Mouse (Mus musculus): ENCODE data around the gene Gm3336. TPM values are rescaled to one million over a fixed set of nuclear protein-coding genes. Genes with fewer than 3 reads are reported as not detected.

The Gm3336 gene
- total RNA-seq, 2 experiments from 2014 or later, result not detected

DNA sequence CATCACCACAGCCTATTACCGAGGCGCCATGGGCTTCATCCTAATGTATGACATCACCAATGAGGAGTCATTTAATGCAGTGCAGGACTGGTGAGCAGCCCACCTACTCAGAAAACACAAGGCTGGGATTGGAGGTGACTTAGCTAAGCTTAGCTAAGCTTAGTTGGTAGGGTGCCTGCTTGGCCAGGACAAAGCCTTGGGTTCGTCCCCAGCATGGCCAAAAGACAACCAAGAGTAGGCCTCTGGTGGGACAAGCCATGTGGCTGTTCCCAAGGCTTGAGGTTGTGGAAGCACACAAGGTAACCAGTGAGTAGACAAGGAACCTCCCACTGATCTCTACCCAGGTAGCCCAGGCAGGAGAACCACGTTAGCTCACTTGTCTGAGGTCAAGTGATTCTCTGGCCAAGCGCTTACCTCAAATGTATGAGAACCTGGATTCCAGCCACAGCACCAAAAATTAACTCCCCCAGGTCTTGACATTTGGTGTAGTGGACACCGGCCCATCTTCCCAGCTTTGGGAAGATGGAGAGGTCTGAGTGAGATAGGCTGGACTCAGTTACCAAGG, 38.2 kb downstream of the Gm3336 start:
- intact Hi-C loops (cut with DNase I), result loop anchor here (5.0 to 10.0 kb wide), 2 partner anchors 52 to 144 kb away; partner anchors contain the start of gene Iqcn
- peak in 1 of 2 experiments; percentile 2 for DNase-seq (ENCODE audit: low spot score in 2 of 2)

DNA sequence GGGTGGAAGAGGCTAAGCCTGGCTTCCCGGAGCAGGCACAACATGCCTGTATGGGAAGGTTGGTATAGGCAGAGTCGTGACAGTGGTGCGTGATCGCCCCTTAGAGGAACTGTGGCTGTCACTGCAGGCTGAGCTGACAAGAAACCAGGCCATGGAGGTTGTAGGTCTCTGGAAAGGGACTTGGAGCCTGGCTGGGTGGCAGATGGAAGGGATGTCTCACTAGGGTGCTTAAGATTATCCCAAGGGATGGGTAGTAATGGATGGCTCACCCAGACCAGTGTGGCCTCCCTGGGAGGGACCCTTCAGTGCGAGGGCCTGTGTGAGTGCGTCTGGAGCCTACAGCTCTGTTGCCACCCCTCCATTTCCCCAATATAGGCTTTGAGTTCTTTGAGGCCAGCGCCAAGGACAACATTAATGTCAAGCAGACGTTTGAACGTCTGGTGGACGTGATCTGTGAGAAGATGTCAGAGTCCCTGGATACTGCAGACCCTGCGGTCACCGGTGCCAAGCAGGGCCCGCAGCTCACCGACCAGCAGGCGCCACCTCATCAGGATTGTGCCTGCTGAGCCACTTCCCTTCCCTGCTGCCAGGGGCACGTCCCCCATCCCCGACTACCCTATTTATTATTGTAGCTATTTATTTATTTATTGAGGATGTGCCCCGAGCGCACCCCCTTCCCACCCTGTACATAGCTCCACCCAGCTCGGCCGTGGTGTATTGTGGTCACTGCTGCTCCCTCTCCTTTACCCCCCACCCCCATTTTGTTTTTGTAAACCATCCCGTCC, 39.4 kb downstream of the Gm3336 start:
- intact Hi-C loops (cut with DNase I), result loop anchor here (5.0 to 10.0 kb wide), 2 partner anchors 53 to 145 kb away; partner anchors contain the start of gene Iqcn

DNA sequence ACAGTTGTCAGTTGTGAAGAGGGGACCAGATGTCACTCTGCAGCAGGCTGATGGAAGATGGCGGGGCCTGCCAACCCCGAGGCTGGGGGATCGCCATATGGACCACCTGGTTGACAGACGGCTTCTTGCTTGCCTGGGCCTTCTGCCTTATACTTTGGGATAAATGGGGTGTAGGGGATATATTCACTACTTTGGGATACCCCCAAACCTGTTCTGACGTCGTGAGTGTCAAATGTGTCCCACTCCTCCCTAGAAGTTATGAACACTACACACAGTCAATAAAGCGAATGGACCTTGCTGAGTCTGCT, 39.9 kb downstream of the Gm3336 start:
- DNase-seq (ENCODE audit: low spot score in 2 of 2), result peak in 1 of 2 experiments; percentile 10

More for the DNA sequence above, 39.4 kb downstream of the Gm3336 start:
- peak in 1 of 2 experiments; percentile 44 for DNase-seq (ENCODE audit: low spot score in 2 of 2)

DNA sequence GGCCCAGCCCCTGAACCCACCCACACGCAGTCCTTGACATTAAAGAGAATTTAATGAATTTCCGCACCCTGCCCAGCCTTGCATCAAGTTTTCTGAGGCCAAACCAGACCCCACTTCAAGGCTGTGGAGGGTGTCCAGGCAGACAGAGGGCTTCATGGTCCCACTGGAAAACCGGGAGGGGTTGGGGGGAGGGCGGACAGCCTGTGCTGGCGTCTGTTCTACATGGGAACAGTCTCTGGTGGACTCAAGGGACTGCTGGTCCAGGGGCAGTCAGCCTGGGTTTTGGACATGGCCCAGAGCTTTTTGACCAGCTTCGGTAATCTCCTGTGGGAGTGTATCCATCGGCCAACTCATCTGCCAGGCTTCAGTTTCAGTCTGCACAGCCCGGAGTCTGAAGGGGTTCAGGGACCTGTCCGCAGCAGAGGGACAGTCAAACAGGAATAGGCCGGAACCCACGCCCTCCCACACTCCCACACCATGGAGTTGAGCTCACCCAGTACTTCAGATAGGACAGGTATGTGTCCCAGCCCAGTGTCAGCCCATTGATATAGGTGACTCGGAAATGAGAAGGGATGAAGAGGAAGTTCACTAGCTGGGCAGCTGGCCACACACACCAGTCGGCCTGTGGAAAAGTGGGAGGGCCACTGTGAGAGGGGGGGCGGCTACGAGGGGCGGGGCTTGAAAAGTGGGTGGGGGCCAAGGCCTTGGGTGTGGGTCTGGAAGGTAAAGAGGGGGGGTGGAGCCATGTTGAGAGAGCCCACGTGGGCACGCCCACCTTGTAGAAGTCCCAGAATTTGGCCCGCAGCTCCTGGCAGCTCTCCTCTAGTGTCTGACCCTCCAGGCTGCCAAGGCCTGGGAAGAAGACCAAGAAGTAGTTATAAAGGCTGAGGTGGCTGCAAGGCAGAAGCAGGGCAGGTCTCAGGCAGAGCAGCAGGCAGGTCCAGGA, 40.5 kb downstream of the Gm3336 start:
- intact Hi-C loops (cut with DNase I), result loop anchor here (5.0 to 10.0 kb wide), 2 partner anchors 54 to 147 kb away; partner anchors contain the start of gene Iqcn
- DNase-seq (ENCODE audit: low spot score in 2 of 2), result peak in 1 of 2 experiments; percentile 26

More for the DNA sequence above, 39.9 kb downstream of the Gm3336 start:
- intact Hi-C loops (cut with DNase I), result loop anchor here (5.0 to 10.0 kb wide), 2 partner anchors 53 to 146 kb away; partner anchors contain the start of gene Iqcn

DNA sequence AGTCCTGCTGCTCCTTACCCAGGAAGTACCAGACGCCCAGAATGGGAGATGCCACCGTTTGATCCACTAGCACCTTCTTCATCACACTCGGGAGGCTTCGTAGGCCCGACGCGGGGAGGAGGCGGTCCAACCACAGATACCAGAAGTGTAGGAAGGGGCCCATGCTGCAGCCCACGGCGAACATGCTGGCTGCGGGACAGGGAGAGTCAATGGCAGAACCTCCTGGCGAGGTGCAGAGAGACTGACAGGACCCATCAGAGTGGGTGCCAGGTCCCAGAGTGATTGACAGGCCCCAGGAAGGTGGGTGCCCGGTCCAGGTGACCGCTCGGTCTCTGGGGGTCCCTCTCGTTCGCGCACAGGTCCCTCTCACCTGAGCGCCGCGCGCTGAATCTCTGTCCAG, 42.0 kb downstream of the Gm3336 start:
- intact Hi-C loops (cut with DNase I), result loop anchor here (5.0 kb wide), 1 partner anchor 37 kb away; no protein-coding TSS in a partner anchor
- DNase-seq (ENCODE audit: low spot score in 2 of 2), result no peak

DNA sequence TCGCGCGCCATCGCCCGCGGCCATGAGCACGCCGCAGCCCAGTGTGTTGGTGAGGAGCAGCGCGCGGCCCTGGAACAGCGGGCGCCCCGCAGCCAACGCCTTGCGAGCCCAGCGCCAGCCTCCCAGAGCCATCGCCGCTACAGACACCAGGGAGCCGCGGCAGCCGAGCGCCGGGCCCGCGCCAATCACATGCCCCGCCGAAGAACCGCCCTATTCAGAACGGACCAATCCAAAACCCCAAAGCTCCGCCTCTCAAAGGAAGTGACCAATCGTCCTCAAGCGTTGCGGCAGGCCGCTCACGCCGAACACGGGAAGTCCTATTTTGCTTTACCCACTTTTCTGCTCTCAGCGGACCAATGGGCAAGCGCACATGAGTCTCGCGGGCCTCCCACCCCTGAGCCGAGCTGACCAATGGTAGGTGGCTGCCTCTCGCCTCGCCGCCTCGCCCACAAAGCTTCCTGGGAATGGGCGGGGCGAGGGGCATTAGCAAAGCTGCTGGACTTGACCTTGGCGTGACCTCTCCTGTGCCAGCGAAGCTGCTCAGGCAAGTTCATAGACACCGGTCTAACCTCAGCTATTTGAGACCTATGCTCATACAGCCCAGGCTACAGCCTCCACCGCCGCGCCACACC, 42.5 kb downstream of the Gm3336 start, which contains the start of gene Mpv17l2:
Gene Mpv17l2 (minus strand): TSS at position 172 of the 632 bp plus-strand sequence.
- intact Hi-C loops (cut with DNase I), result loop anchor here (5.0 kb wide), 1 partner anchor 36 kb away; no protein-coding TSS in a partner anchor
- peak; percentile 97 for DNase-seq (ENCODE audit: low spot score in 2 of 2)

DNA sequence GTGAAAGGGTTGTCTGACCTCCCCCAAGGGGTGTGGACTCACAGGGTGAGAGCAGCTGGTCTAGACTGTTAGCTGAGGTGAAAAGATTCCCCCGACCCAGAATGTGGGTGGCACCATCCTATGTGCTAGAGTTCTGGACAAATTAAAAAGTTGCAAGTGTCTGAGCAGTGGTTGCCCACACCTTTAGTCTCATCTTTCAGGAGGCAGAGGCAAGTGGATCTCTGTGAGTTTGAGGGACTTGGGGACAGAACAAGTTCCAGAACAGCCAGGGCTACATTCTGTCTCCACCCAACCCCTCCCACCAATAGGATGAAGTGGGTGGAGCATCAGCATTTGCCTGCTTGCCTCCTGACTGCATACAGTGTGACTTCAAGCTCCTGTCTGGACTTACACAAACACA, 43.8 kb downstream of the Gm3336 start:
- DNase-seq (ENCODE audit: low spot score in 2 of 2), result no peak
- intact Hi-C loops (cut with DNase I), result loop anchor here (5.0 kb wide), 1 partner anchor 35 kb away; no protein-coding TSS in a partner anchor

DNA sequence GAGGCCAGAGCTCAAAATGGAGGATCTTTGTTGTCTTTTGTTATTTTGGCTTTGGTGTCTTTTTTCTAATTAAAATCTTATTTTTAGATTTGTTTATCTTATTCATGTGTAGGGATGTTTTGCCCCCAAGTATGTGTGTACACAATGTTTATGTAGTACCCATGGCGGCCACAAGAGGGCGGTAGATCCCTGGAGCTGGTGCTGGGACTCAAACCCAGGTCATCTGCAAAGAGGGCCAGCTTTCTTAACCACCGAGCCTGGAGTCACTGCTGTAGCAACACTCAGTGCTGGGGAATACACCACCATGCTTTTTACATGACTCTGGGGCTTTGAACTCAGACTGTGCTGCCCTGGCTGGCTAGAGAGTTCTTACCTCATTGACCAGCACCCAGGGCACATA, 45.0 kb downstream of the Gm3336 start:
- no peak for DNase-seq (ENCODE audit: low spot score in 2 of 2)
- intact Hi-C loops (cut with DNase I), result loop anchor here (5.0 kb wide), 1 partner anchor 34 kb away; no protein-coding TSS in a partner anchor

DNA sequence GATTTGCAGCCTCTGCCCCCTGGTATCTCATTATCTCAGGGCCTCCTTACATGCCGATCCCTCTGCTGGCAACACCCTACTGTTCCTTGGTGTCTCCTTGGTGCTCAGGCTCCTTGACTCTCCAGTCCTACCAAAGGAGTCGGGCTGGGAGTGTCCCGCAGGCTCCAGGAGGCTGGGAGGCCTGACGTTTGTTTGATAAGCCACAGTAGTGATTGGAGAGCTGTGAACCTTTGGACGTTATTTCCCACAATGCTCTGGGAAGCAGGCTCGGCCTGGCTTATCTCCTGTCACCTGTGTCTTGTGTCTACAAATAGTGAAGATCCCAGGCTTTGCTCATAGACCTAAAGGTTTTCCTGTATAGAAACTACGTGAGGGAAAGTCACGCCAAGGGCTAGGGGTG, 45.7 kb downstream of the Gm3336 start:
- intact Hi-C loops (cut with DNase I), result loop anchor here (5.0 kb wide), 1 partner anchor 33 kb away; no protein-coding TSS in a partner anchor
- no peak for DNase-seq (ENCODE audit: low spot score in 2 of 2)

DNA sequence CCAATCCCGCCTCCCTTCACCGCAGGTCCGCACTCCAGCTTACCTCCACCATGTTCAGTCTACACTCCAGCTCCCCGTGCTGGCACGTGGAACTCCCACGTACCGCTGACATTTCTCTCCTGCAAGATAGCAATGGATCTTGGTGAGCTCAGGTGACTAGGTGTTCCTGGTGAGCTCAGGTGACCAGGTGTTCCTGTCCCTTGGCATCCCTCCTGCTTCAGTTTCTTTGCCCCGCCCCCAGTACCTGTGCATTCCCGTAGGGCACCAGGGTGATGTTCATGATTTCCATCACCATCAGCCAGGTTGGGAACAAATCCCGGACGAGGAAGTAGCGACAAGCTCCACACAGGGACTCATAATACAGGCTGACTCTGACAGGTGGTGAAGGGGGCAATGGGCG, 46.3 kb downstream of the Gm3336 start:
- intact Hi-C loops (cut with DNase I), result loop anchor here (5.0 kb wide), 2 partner anchors 33 to 78 kb away; no protein-coding TSS in a partner anchor
- DNase-seq (ENCODE audit: low spot score in 2 of 2), result no peak

DNA sequence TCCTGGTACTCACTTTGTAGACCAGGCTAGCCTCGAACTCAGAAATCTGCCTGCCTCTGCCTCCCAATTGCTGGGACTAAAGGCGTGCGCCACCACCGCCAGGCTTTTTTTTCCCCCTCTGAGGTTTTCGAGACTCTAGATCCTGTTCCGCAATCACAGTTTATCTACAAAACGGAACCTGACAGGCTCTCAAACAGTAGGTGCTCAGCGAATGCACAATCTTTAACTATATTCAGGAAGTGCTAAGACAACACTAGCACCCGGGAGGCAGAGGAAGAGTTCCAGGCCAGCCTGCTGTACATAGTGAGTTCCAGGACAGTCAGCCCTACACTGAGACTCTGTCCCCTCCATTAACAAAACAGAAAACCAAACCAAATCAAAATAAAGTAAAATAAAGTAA, 47.0 kb downstream of the Gm3336 start:
- intact Hi-C loops (cut with DNase I), result loop anchor here (5.0 kb wide), 1 partner anchor 77 kb away; no protein-coding TSS in a partner anchor
- no peak for DNase-seq (ENCODE audit: low spot score in 2 of 2)

DNA sequence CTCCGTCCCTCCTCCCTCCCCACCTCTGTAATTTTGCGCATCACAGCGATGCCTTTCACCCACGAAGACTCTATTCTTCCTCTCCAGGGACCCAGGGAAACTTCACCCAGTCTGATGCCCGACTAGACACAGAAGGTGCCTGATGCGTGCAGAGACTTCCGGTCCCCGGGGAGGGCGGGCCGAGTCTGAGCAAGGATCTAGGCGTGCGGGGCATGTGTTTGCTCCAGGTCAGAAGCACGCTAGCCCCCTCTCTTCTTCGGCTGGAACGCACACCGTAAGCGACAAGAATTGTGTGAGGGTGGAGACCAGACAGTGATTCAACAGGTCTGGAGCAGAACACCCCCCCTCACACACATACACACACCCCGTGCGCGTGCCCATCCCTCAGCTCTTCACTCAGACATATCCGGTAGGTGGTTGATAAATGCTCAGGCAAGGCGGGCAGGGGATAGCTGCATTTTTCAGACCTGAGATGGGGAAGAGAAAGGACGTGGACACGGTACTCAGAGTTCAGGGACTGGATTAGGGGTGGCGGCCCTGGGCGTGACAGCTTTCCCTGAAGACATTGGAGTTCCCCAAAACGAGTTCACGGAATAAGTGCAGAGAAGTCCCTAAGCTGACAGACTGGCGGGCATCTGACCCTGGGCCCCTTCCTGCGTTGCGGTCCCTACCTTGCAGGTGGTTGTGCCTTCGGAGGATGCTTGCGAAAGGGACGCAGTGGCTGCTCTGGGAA, 47.7 kb downstream of the Gm3336 start:
- intact Hi-C loops (cut with DNase I), result loop anchor here (5.0 kb wide), 1 partner anchor 76 kb away; no protein-coding TSS in a partner anchor
- DNase-seq (ENCODE audit: low spot score in 2 of 2), result no peak

DNA sequence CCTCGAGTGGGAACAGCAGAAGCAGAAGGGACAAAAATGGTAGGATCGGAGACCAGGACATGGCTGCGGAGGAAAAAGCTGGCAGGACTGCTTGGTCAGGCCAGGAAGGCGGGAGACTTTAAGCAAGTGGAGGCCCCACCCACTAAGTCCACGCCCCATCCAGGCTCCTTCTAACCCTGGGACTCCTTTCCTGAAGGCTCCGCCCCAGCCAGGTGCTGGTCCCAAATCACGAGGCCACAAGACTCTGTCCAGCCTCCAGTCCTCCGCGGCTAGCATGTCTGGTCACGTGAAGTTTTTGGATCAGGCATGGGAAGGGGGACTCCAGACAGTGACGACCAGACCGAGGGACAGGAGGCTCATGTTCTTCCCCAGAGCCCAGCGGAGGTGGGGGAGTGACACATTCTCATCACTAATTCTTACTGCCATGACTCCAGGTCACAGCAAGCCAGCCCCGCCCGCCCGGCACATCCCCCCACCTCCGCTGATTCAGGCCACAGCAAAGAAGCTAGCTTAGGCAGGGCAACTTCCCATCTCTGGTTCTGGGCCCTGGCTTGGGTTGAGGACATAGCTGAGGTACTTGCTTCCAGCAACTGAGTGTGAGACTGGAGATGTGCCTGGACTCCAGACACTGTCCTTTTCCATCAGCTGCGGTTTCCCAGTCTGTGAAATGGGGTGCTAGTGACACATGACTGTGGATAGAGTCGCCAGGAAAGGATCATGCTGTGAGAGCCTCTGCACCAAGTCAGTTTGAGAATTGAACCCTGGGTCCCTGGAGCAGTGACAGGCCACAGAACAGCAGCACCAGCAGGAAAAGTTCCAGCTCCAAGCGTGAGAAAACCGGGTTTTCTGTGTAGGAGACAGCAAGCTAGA, 48.5 kb downstream of the Gm3336 start:
- DNase-seq (ENCODE audit: low spot score in 2 of 2), result no peak
- intact Hi-C loops (cut with DNase I), result loop anchor here (5.0 kb wide), 1 partner anchor 75 kb away; no protein-coding TSS in a partner anchor

DNA sequence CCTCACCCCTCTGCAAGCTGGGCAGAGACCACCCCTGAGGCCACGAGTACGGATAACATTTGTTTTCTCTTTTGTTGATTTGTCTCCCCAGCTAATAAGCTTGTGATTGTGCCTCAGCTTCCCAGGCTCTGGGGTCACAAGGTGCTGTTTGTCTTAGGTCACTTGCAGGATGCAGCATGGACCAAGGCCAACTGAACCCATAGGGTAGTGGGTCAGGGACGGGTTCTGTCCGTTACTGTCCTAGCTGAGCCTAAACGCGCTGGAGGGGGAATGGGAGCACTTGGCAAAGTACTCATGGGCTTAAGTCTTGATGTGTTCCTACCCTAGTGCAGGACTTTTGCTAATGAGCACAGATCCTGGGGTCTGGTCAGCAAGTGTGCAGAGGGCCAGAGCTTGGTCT, 49.2 kb downstream of the Gm3336 start:
- no peak for DNase-seq (ENCODE audit: low spot score in 2 of 2)
- intact Hi-C loops (cut with DNase I), result loop anchor here (5.0 kb wide), 1 partner anchor 75 kb away; no protein-coding TSS in a partner anchor

DNA sequence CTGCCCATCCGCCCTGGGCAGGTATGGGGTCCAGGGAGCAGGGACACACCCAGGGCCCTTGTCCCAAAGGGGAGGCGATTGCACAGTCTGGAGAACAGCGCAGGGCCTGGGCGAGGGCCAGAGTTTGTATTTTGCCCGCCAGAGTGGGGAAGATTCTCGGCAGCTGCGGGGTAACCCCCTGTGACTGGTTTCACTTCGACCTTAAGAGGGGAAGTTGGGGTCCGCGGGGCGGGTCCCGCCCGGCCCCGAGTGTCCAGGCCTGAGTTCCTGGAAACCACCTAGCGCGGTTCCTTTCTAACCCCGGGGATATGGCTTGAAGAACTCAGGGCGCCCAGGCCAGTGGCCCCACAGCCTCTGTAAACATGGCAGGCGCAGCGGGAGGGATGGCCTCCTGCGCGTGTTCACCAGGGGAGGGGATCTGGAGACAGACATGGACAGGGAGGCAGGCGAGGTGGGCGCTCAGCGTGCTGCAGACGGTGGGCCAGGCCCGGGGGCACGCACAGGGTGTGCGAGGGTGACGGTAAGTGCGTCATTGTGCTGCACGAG, 50.0 kb downstream of the Gm3336 start:
- intact Hi-C loops (cut with DNase I), result loop anchor here (5.0 kb wide), 1 partner anchor 74 kb away; no protein-coding TSS in a partner anchor
- no peak for DNase-seq (ENCODE audit: low spot score in 2 of 2)

DNA sequence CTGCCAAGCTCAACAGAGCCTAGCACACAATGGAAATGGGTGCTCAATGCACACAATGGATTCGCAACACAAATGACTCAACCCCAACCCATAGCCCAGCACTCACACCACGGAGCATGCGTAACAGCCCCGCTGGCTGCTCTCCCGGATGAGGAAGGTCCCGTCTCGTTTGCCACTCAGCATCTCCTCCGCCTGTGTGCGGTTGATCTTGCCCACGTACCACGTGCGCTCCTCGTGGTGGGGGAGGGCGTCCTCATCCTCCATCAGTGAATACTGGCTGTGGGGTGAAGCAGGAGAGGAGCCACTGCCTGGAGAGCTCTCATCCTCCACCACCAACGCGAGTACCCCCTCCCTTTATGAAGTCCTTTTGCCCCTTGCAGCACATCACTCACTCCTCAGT, 50.6 kb downstream of the Gm3336 start:
- intact Hi-C loops (cut with DNase I), result loop anchor here (5.0 kb wide), 1 partner anchor 73 kb away; no protein-coding TSS in a partner anchor
- DNase-seq (ENCODE audit: low spot score in 2 of 2), result no peak

DNA sequence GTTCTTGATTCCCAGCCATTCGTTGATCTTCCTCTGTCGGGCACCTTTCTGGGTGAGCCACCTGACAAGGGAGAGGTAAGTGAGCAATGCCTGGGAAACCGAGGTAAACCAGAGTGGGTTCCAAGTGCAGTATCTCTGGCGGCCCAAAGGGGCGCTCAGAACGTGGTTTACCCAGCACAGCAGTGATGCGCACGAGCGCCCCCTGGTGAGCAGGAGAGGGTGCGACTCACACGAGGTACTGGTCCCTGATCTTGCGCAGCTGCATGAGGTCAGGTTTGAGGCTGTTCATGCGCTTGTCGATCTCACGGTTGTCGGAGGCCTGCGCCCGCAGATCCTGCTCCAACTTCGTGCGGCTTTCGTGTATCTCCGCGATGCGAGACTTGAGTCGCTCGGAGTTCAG, 51.0 kb downstream of the Gm3336 start:
- intact Hi-C loops (cut with DNase I), result loop anchor here (5.0 kb wide), 1 partner anchor 73 kb away; no protein-coding TSS in a partner anchor
- DNase-seq (ENCODE audit: low spot score in 2 of 2), result peak; percentile 92 to 94
